Mouse (Mus musculus) CH12.LX (cell line): Measurements from ENCODE around the gene Plscr4.

Source experiments
- CHD2 ChIP-seq: IDR thresholded peaks from 2 replicates; pipeline ENCODE4 v1.6.1; 2011; ENCODE audit warnings: low read length, improper control_type of control experiment
- CTCF ChIP-seq, 2 experiments: IDR thresholded peaks in 1 of 2; conservative IDR thresholded peaks in 1 of 2; 2 replicates each; pipeline ENCODE4 v1.5.1; 2011 to 2012; ENCODE audit warnings: low read depth in 2 of 2, low read length in 2 of 2, improper control_type of control experiment in 1 of 2, inconsistent platforms in 1 of 2, mild to moderate bottlenecking in 1 of 2, moderate library complexity in 1 of 2
- IRF4 ChIP-seq: IDR thresholded peaks from 2 replicates; pipeline ENCODE4 v1.6.1; 2014; ENCODE audit warnings: low read depth, mild to moderate bottlenecking, inconsistent platforms, low read length, improper control_type of control experiment
- POLR2A ChIP-seq: IDR thresholded peaks from 2 replicates; pipeline ENCODE4 v1.6.1; 2011; ENCODE audit warnings: low read depth, mild to moderate bottlenecking, improper control_type of control experiment, low read length

GRCm38 (mm10) chr9:92458418-92458817, 1.2 kb downstream of the Plscr4 start:
- TF ChIP-seq IRF4, result no peak
- no peak for TF ChIP-seq CTCF (conservative IDR thresholded peaks at IDR 0.05 in 1 of 2, IDR thresholded peaks at IDR 0.05 in 1 of 2; ENCODE audit: low read depth in 2 of 2, low read length in 2 of 2)
- no peak for TF ChIP-seq CHD2
- no peak for TF ChIP-seq POLR2A
